Mouse (Mus musculus) bone marrow, adult 2 months (tissue): Measurements from ENCODE around the gene Ldhc.

ENCODE experiments used
- CTCF ChIP-seq: fragments of 200-500 bp; IDR thresholded peaks from 2 replicates; pipeline ENCODE4 v1.5.1; 2011; ENCODE audit warnings: low read length, control low read depth; ENCODE audit not compliant: control insufficient read depth, insufficient read depth
- POLR2A ChIP-seq: fragments of 200-500 bp; IDR thresholded peaks from 2 replicates; pipeline ENCODE4 v1.6.1; 2011; ENCODE audit warnings: low read depth, mild to moderate bottlenecking, control low read depth, low read length, borderline replicate concordance; ENCODE audit not compliant: control insufficient read depth

- TF ChIP-seq POLR2A (no peak), CTCF (no peak)
Observed at GRCm38 (mm10) chr7:46852666-46853065, 8.3 kb upstream of the Ldhc start.
